Mouse (Mus musculus) cerebellum, adult 2 months (tissue): ENCODE results near the gene 4930404N11Rik.

Source experiments
- CTCF ChIP-seq: fragments of 200-500 bp; IDR thresholded peaks from 2 replicates; pipeline ENCODE4 v1.5.1; 2011; ENCODE audit warnings: low read depth, mild to moderate bottlenecking, control low read depth, low read length, moderate library complexity, borderline replicate concordance; ENCODE audit not compliant: insufficient read depth
- POLR2A ChIP-seq: fragments of 200-500 bp; IDR thresholded peaks from 2 replicates; pipeline ENCODE4 v1.6.1; 2011; ENCODE audit warnings: low read length, control low read depth, borderline replicate concordance; ENCODE audit not compliant: insufficient read depth

DNA sequence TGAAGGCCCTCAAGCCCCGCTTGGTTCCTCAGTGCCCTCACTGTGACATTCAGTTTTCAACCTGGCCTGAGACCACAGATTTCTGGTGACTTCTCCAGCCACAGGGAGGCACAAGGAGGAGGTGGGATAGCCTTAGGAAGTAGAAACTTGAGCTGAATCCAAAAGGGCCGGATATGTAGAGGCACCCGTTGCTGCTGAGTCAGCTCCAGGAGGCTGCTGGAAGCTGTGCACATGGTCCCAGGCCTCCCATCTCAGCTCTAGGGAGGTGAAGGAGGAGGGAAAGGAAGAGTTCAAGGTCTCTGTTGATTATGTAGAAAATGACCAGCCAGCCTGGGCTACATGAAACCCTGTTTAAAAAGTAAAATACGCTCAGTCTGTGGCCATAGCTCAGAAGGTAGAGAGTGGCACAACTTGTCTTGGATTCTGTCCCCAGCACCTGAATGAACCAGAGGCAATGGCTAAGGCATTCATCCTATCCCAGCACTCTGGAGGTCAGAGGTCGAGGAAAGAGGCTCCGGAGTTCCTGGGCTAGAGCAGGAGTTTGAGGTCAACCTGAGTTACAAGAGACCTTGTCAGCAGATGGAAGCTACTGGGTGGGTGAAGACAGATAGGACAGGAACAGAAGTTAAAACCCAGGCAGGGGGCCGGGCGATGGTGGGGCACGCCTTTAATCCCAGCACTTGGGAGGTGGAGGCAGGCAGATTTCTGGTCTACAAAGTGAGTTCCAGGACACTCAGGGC is 10.7 kb downstream of the 4930404N11Rik start:
- no peak for TF ChIP-seq CTCF
- TF ChIP-seq POLR2A, result no peak
